Comparison of ENCODE assay signal across 9 mouse cellular contexts in the genomic region with DNA sequence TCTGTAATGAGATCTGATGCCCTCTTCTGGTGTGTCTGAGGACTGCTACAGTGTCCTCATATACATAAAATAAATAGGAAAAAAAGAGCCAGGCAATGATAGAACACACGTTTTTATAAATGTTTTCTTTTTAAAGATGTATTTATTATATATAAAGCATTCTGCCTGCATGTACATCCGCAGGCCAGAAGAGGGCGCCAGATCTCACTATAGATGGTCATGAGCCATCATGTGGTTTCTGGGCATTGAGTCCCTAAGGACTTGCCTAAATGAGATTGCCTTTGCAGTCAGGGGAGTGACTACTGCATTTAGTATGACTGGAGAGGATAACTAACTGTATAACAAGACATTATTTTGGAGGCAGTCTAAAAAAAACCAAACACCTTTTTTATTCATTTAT. TPM values are rescaled to one million over a fixed set of nuclear protein-coding genes. Genes with fewer than 3 reads are reported as not detected.
DNase-seq lines count a peak whose midpoint lies in the region; ATAC-seq lines count a peak whose summit lies in the region.
"Had no signal": no experiment of that assay in that cellular context is flagged by ENCODE, and none has a peak within 500 bp of the region (broad histone marks: within the 10 kb centered on the region; RNA-seq: fewer than 3 reads in every experiment).

No protein-coding gene starts in this region.

- H3K9ac ChIP-seq in kidney, embryonic 15.5 days: no peak overlapping the region
- H3K9ac ChIP-seq: heart, embryonic 13.5 days; midbrain, embryonic 12.5 days had no signal

- peak; percentile 27 for DNase-seq in kidney, postnatal 10 days
- peak; percentile 39 for DNase-seq in MEL-GATA-1-ER (ENCODE audit: extremely low read depth, low read depth)
- peak; percentile 37 for DNase-seq in c-Kit-positive CD71-positive TER-119-positive erythroid progenitor cells, embryonic 14.5 days (ENCODE audit: low spot score)
- peak; percentile 52 for DNase-seq in naive thymus-derived CD4-positive, alpha-beta T cell, adult 2 months (ENCODE audit: low read depth)
- DNase-seq in frontal cortex, postnatal 14 days (ENCODE audit: low spot score in 2 of 2): no peak

- H3K4me2 ChIP-seq in kidney, embryonic 15.5 days: no peak overlapping the region
- H3K4me2 ChIP-seq: heart, embryonic 13.5 days; midbrain, embryonic 12.5 days had no signal

- no peaks in the 10 kb centered on the region for H3K36me3 ChIP-seq in kidney, embryonic 15.5 days
- H3K36me3 ChIP-seq: heart, embryonic 13.5 days; midbrain, embryonic 12.5 days had no signal

- 14% methylated on average over 3 of the region's 3 CpGs for WGBS in kidney, embryonic 15.5 days

- no peak overlapping the region for H3K27ac ChIP-seq in kidney, embryonic 15.5 days
- H3K27ac ChIP-seq: heart, embryonic 13.5 days; midbrain, embryonic 12.5 days had no signal

- no peak for ATAC-seq in kidney, embryonic 15.5 days (replicated peaks; ENCODE audit: low FRiP score)
- no peak for ATAC-seq in megakaryocyte, adult 5-6 weeks (ENCODE audit: poor library complexity, severe bottlenecking)

- H3K9me3 ChIP-seq in kidney, embryonic 15.5 days (replicated peaks): no peaks in the 10 kb centered on the region
- H3K9me3 ChIP-seq: heart, embryonic 13.5 days; midbrain, embryonic 12.5 days had no signal

- H3K4me1 ChIP-seq in kidney, embryonic 15.5 days: no peaks in the 10 kb centered on the region
- H3K4me1 ChIP-seq: heart, embryonic 13.5 days; midbrain, embryonic 12.5 days had no signal

- no peaks in the 10 kb centered on the region; the same call in 1 of the 2 replicates for H3K27me3 ChIP-seq in kidney, embryonic 15.5 days
- H3K27me3 ChIP-seq: heart, embryonic 13.5 days; midbrain, embryonic 12.5 days had no signal

- no peak overlapping the region for H3K4me3 ChIP-seq in kidney, embryonic 15.5 days (replicated peaks)
- H3K4me3 ChIP-seq: heart, embryonic 13.5 days; midbrain, embryonic 12.5 days had no signal

RNA-seq across cellular contexts. Expression of a gene that starts 27.9 kb away (rescaled TPM):
- polyA plus RNA-seq in kidney, embryonic 15.5 days (2015; fragmentation: Nextera tagmentation; extraction: Ambion mirVana): 13.9 and 14.9 TPM in 2 replicates
- 36.5 and 37.6 TPM in 2 replicates for total RNA-seq in megakaryocyte, adult 5-6 weeks (2015)
- 46.7 and 56.9 TPM in 2 replicates for total RNA-seq in megakaryocyte, adult 5-6 weeks (2017)

RNA-seq across cellular contexts. Expression of a gene that starts 55.7 kb away (rescaled TPM):
- polyA plus RNA-seq in kidney, embryonic 15.5 days (2015; fragmentation: Nextera tagmentation; extraction: Ambion mirVana): 7.6 and 11.9 TPM in 2 replicates
- total RNA-seq in megakaryocyte, adult 5-6 weeks (2015): 0.11 and 1.5 TPM in 2 replicates
- 0.29 and 1.2 TPM in 2 replicates for total RNA-seq in megakaryocyte, adult 5-6 weeks (2017)

Comparison
In these comparisons a context has a peak if more than half of its experiments do, and no peak if none do; other contexts are left out.
1. DNase-seq: peak in kidney, postnatal 10 days (single experiment), MEL-GATA-1-ER (single experiment), c-Kit-positive CD71-positive TER-119-positive erythroid progenitor cells, embryonic 14.5 days (single experiment) and naive thymus-derived CD4-positive, alpha-beta T cell, adult 2 months (single experiment); none in frontal cortex, postnatal 14 days (0 of 2).